Mouse (Mus musculus) liver, embryonic 14.5 days (tissue): ENCODE data around the gene 4932438A13Rik. TPM values are rescaled to one million over a fixed set of nuclear protein-coding genes. Genes with fewer than 3 reads are reported as not detected.

ENCODE experiments used
- ATAC-seq: fragments of 200-750 bp; cut with Nextera tagmentation; 2 replicates; pipeline ENCODE4 v1.8.0; 2017; ENCODE audit warnings: moderate number of reproducible peaks, mild to moderate bottlenecking, moderate library complexity; ENCODE audit not compliant: insufficient read depth
- DNase-seq, 3 experiments: peaks; one replicate each; pipeline ENCODE4 v3.0.0-alpha.2; 2012 to 2013; ENCODE audit warnings: low read depth in 3 of 3, low spot score in 3 of 3
- H3K27ac ChIP-seq: fragments of 300-500 bp; sonication (generic); 2 replicates; pipeline ENCODE4 v1.5.1; 2014; ENCODE audit warnings: moderate library complexity, mild to moderate bottlenecking, control low read depth, inconsistent platforms
- H3K27me3 ChIP-seq: fragments of 300-500 bp; sonication (generic); 2 replicates; pipeline ENCODE4 v1.6.1; 2014; ENCODE audit warnings: mild to moderate bottlenecking, low read length, moderate library complexity; ENCODE audit not compliant: control insufficient read depth, insufficient read depth
- H3K36me3 ChIP-seq: fragments of 300-500 bp; sonication (generic); replicated peaks from 2 replicates; pipeline ENCODE4 v1.6.1; 2014; ENCODE audit warnings: low read depth; ENCODE audit not compliant: control insufficient read depth, insufficient read depth
- H3K4me1 ChIP-seq, 2 experiments: fragments of 200-500 bp in 1 of 2; fragments of 300-500 bp in 1 of 2; sonication (generic) in 1 of 2; replicated peaks; 2 replicates each; pipeline ENCODE4 v1.6.1; 2012 to 2014; ENCODE audit warnings: antibody characterized with exemption in 1 of 2, inconsistent platforms in 1 of 2, low read length in 1 of 2; ENCODE audit not compliant: control insufficient read depth in 2 of 2, insufficient read depth in 2 of 2
- H3K4me2 ChIP-seq: fragments of 300-500 bp; sonication (generic); 2 replicates; pipeline ENCODE4 v1.6.1; 2014; ENCODE audit warnings: low read depth, mild to moderate bottlenecking, control low read depth, moderate library complexity
- H3K4me3 ChIP-seq, 2 experiments: fragments of 200-500 bp in 1 of 2; fragments of 300-500 bp in 1 of 2; sonication (generic) in 1 of 2; 2 replicates each; pipeline ENCODE4 v1.5.1; 2012 to 2014; ENCODE audit warnings: low read depth in 2 of 2, low read length in 2 of 2, mild to moderate bottlenecking in 2 of 2, control low read depth in 1 of 2, inconsistent platforms in 1 of 2, moderate library complexity in 1 of 2; ENCODE audit not compliant: insufficient read depth in 1 of 2
- H3K9ac ChIP-seq: fragments of 300-500 bp; sonication (generic); replicated peaks from 2 replicates; pipeline ENCODE4 v1.6.1; 2014; ENCODE audit warnings: mild to moderate bottlenecking, control low read depth, moderate library complexity
- H3K9me3 ChIP-seq: fragments of 300-500 bp; sonication (generic); 2 replicates; pipeline ENCODE4 v1.6.1; 2016; ENCODE audit warnings: low read length, mixed read lengths; ENCODE audit not compliant: control insufficient read depth
- CTCF ChIP-seq: IDR thresholded peaks from 2 replicates; pipeline ENCODE4 v1.5.1; 2016; ENCODE audit warnings: antibody characterized with exemption, low read depth, control low read depth
- EP300 ChIP-seq: IDR thresholded peaks from 2 replicates; pipeline ENCODE4 v1.6.1; 2016; ENCODE audit warnings: antibody characterized with exemption, low read depth
- WGBS: fragments of 180-500 bp; shearing (Covaris S2); extraction: QIAGEN DNeasy Blood & Tissue Kit; methylation state at CpG from one replicate; pipeline ENCODE4 v1.1.7; 2014; ENCODE audit not compliant: insufficient replicate concordance; 5-methylcytosine and 5-hydroxymethylcytosine counted together
- polyA plus RNA-seq, 2 experiments: library from polyadenylated mRNA; depleted of rRNA in 1 of 2; stranded (reverse) in 1 of 2; unstranded in 1 of 2; fragments of >200 nt; fragmentation: Nextera tagmentation in 1 of 2; extraction: Ambion mirVana in 1 of 2; gene quantifications; 2 replicates each; pipeline versions ENCODE4 v1.2.1 to v1.2.3; 2012 to 2014

4932438A13Rik gene
- polyA plus RNA-seq (2012; rRNA removed), result 3.9 and 5.7 TPM in 2 replicates
- 14.6 and 15.0 TPM in 2 replicates for polyA plus RNA-seq (2014; fragmentation: Nextera tagmentation; extraction: Ambion mirVana)

GRCm38 (mm10) chr3:36862721-36863275, at the start of gene 4932438A13Rik:
TSS of gene 4932438A13Rik (plus strand) at chr3:36863104.
- Histone ChIP-seq H3K9me3 (no peaks in the 10 kb centered on the region), H3K9ac (peak within 1 kb of the TSS; percentile 95)
- 1% methylated on average over 38 of the region's 38 CpGs for WGBS

DNA sequence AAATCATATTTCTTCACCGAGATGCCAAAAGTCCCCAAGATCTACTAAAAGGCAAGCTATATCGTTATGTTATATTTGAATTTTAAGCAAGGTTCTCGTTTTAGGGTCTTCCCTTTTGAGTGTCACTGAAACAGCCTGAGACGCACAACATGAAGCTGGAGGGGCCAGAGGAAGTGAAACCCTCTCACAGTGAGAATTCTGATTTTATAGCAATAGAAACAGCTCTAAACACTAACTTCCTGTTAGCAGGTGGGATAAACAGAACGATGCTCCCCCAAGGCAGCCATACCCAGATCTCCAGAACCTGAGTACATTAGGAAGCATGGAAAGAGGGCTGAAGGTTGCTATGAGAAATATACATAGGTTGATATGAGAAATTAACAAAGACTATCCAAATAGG, 46.3 kb upstream of the 4932438A13Rik start:
- no peak for DNase-seq
- Histone ChIP-seq H3K9ac (no peak overlapping the region), H3K27ac (no peak overlapping the region), H3K4me1 (no peaks in the 10 kb centered on the region), H3K36me3 (no peaks in the 10 kb centered on the region), H3K9me3 (no peaks in the 10 kb centered on the region), H3K4me3 (no peak overlapping the region), H3K27me3 (no peaks in the 10 kb centered on the region), H3K4me2 (no peak overlapping the region)
- WGBS, result 55% methylated on average over 5 of the region's 5 CpGs
- ATAC-seq, result no peak
- no peak for TF ChIP-seq EP300
- no peak for TF ChIP-seq CTCF

More at GRCm38 (mm10) chr3:36862721-36863275, at the start of gene 4932438A13Rik:
- ATAC-seq (peak; percentile 97), DNase-seq (peak; percentile 83 to 89 (median 84))
- peak within 1 kb of the TSS; percentile 68; the same call in 1 of the 2 replicates for H3K27ac ChIP-seq
- TF ChIP-seq CTCF, result no peak
- no peak for TF ChIP-seq EP300
- no peaks in the 10 kb centered on the region for H3K27me3 ChIP-seq
- no peaks in the 10 kb centered on the region for H3K36me3 ChIP-seq
- H3K4me3 ChIP-seq, result peak within 1 kb of the TSS; percentile 67 to 91
- H3K4me1 ChIP-seq, result peaks cover 11 to 12% of the 10 kb centered on the region in 2 experiments
- H3K4me2 ChIP-seq, result peak within 1 kb of the TSS; percentile 85

DNA sequence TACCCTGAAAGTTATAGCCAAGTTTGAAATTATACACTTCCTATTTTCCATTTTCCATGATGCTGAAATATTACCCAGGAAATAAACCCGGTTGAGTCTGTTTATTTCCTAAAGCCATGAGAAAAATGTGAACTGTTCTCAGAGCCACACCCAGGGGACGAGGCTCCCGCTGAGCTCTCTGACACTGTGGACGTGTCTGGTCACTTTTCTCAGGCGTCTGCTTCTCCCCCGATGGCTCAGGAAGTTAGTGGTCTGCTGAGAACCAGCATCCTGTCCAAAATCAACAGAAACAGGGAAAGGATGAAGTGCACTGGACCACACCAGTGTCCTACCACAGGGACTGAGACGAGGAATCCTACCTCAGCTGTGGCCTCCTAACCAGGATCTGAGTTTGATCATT, 43.5 kb upstream of the 4932438A13Rik start:
- TF ChIP-seq EP300, result no peak
- TF ChIP-seq CTCF, result no peak
- Histone ChIP-seq H3K9me3 (no peaks in the 10 kb centered on the region), H3K4me3 (no peak overlapping the region), H3K4me2 (no peak overlapping the region), H3K4me1 (no peaks in the 10 kb centered on the region), H3K27ac (no peak overlapping the region), H3K9ac (no peak overlapping the region), H3K27me3 (no peaks in the 10 kb centered on the region), H3K36me3 (no peaks in the 10 kb centered on the region)
- 23% methylated on average over 7 of the region's 7 CpGs for WGBS
- ATAC-seq, result no peak
- no peak for DNase-seq

GRCm38 (mm10) chr3:36821037-36821436, 41.9 kb upstream of the 4932438A13Rik start:
- Histone ChIP-seq H3K4me2 (no peak overlapping the region), H3K9me3 (no peaks in the 10 kb centered on the region), H3K27ac (no peak overlapping the region), H3K9ac (no peak overlapping the region), H3K36me3 (no peaks in the 10 kb centered on the region), H3K4me1 (no peaks in the 10 kb centered on the region), H3K27me3 (no peaks in the 10 kb centered on the region), H3K4me3 (no peak overlapping the region)
- TF ChIP-seq CTCF (no peak), EP300 (no peak)
- ATAC-seq (no peak), DNase-seq (no peak)
- 75% methylated on average over 9 of the region's 9 CpGs for WGBS

- H3K27me3 ChIP-seq, result no peaks in the 10 kb centered on the region
- TF ChIP-seq EP300, result no peak
- TF ChIP-seq CTCF, result no peak
- DNase-seq (no peak), ATAC-seq (no peak)
- H3K36me3 ChIP-seq, result no peaks in the 10 kb centered on the region
- H3K4me3 ChIP-seq, result no peak overlapping the region
- no peaks in the 10 kb centered on the region for H3K9me3 ChIP-seq
- no peak overlapping the region for H3K9ac ChIP-seq
- H3K4me2 ChIP-seq, result no peak overlapping the region
- H3K27ac ChIP-seq, result no peak overlapping the region
- H3K4me1 ChIP-seq, result no peaks in the 10 kb centered on the region
- 50% methylated on average over 1 of the region's 1 CpGs for WGBS
Observed at GRCm38 (mm10) chr3:36825098-36825497, 37.8 kb upstream of the 4932438A13Rik start.
